Mouse (Mus musculus): Measurements from ENCODE around the gene Il22ra1. TPM values are rescaled to one million over a fixed set of nuclear protein-coding genes. Genes with fewer than 3 reads are reported as not detected.
A peak's percentile ranks its signal among the peaks of the same experiment; 100 is the strongest.

Gene Il22ra1
- total RNA-seq, 2 experiments from 2014 or later = 3.6 TPM; not detected in 1

DNA sequence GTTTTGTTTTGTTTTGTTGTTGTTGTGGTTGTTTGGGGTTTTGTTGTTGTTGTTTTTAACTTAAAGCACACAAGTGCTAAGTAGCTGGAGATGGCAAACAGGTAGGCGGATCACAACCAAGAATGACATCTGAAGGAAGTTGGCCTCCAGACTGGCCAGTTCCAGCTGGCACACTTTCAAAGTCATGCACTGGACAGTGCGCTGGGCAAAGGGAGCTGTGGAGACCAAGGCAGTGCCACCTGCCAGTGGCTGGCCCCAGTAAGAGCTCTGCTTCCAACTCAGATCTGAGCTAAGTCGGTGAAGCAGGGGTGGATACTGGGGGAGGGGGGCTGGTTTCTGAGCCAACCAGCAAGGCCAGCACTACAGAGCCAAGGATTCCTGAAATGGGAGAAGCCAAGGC lies 39.0 kb downstream of the Il22ra1 start:
- ATAC-seq (replicated peaks; ENCODE audit: low FRiP score, poor library complexity, severe bottlenecking) = no peak

- ATAC-seq (replicated peaks; ENCODE audit: low FRiP score, poor library complexity, severe bottlenecking) = no peak
Observed at GRCm38 (mm10) chr4:135768572-135769526, 40.9 kb downstream of the Il22ra1 start.

- ATAC-seq (replicated peaks; ENCODE audit: low FRiP score, poor library complexity, severe bottlenecking) = no peak
Observed at GRCm38 (mm10) chr4:135770611-135771305, 42.8 kb downstream of the Il22ra1 start.

- ATAC-seq (replicated peaks; ENCODE audit: low FRiP score, poor library complexity, severe bottlenecking) = no peak
Observed at GRCm38 (mm10) chr4:135771592-135771991, 43.6 kb downstream of the Il22ra1 start.

- no peak for ATAC-seq (replicated peaks; ENCODE audit: low FRiP score, poor library complexity, severe bottlenecking)
Observed at GRCm38 (mm10) chr4:135772671-135773070, 44.7 kb downstream of the Il22ra1 start.

GRCm38 (mm10) chr4:135774496-135774895 lies 46.5 kb downstream of the Il22ra1 start:
- no peak for ATAC-seq (replicated peaks; ENCODE audit: low FRiP score, poor library complexity, severe bottlenecking)

GRCm38 (mm10) chr4:135776850-135777249 lies 48.9 kb downstream of the Il22ra1 start:
- ATAC-seq (replicated peaks; ENCODE audit: low FRiP score, poor library complexity, severe bottlenecking) = no peak

GRCm38 (mm10) chr4:135779661-135780060 lies 51.7 kb downstream of the Il22ra1 start:
- no peak for ATAC-seq (replicated peaks; ENCODE audit: low FRiP score, poor library complexity, severe bottlenecking)

DNA sequence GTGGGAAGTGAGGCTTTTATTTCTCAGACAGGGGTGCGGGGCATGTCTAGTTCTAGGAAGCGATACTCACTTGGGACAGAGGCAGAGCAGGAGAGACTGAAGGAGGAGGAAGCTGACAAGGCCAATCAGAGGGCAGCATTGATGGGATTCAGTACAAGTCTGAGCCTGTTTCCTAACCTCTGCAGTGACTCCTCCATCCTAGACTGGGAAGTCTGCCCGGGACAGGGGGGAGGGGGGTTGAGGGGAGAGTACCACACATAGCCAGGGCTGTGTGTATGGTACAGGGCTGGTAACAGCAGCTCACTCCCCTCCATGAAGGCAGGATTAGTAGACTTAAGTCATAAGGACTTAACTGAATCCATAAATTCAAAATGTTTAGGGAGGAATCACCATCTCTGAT lies 52.3 kb downstream of the Il22ra1 start:
- ATAC-seq (replicated peaks; ENCODE audit: low FRiP score, poor library complexity, severe bottlenecking) = no peak

- no peak for ATAC-seq (replicated peaks; ENCODE audit: low FRiP score, poor library complexity, severe bottlenecking)
Observed at GRCm38 (mm10) chr4:135781304-135781703, 53.3 kb downstream of the Il22ra1 start.

DNA sequence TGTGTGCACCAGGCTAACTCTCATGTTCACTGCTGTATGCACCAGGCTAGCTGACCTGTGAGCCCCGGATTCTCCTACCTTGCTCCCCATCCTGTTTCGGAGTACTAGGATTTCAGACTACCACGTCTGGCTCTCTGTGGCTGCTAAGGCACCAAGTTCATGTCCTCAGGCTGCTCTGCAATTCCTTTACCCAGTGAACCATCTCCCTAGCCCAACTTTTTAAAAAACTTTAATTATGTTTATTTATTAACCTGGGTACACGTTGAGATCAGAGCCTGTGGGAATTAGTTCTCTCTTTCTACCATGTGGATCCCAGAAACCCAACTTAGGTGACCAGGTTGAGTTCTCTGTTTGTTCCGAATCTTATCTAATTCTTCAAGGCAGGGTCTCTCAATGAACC lies 58.6 kb downstream of the Il22ra1 start:
- ATAC-seq (replicated peaks; ENCODE audit: low FRiP score, poor library complexity, severe bottlenecking) = no peak

DNA sequence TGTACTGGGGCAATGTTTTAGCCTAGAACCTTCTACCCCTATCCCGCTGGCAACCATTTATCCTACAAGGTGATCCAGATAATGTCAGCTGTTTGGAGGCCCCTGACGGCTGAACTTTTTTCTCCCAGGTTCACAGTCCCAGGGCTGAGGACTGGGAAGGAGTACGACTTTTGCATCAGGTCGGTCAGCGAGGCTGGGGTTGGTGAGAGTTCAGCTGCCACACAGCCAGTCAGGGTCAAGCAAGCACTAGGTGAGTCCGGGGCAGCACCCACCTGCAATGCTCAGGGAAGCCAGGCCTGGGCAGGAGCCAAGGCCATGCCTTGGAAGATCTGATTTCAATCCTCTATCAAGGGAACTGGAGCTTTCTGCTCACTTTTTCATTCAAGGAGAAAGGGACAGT lies 59.3 kb downstream of the Il22ra1 start:
- no peak for ATAC-seq (replicated peaks; ENCODE audit: low FRiP score, poor library complexity, severe bottlenecking)

DNA sequence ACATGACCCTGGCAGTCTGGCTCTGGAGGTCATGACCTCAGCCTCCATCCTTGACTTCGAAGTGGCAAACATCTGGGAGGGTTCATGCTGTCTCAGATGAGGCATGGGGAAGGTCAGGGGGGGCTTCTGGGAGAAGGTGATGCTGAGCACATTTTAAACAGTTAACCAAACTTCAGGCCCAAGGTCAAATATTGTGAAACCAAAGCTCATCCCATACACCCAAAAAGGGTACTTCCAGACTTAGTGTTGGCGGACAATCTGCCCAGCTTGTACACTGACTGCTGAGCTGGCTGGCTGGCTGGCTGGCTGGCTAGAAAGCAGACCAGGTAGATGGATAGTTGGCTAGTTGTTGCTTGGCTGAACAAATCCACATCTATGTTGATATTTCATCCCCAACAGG lies 61.2 kb downstream of the Il22ra1 start:
- no peak for ATAC-seq (replicated peaks; ENCODE audit: low FRiP score, poor library complexity, severe bottlenecking)

DNA sequence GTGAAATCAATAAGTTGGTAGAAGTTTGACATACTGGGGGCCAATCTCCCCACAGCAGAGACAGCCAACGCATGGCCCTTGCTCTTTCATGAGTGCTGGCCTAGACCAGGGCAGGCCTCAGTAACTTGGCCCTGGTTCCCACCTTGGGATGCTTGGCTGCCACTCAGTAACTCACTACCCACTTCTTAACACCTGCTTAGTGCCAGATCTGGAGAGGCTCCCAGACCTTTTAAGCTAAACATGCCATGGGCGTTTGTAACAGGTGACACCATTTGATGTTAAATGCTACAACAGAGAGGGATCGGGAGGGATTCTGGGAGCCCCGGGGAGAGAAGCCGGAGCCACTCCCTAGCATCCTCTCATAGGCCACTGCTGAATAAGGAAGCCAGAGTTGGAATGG lies 64.8 kb downstream of the Il22ra1 start:
- no peak for ATAC-seq (replicated peaks; ENCODE audit: low FRiP score, poor library complexity, severe bottlenecking)

DNA sequence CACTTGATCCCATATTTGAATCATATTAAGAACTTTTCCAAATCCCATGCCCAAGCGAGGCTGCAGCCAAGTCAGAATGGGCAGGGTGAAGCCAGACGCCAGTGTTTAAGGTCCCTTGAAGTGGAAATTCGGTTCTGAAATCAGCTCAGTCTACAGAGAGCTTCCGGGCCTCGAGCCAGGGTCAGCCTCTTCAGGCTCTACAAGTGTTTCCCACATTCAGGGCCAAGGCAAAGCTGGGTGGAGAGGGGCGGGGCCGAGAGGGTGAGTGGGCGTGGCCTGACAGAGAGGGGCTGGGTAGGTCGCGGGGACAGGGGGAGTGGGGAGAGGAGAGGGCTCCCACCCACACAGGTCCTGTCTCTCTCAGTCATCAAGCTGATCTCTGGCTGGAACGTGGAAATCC lies 70.0 kb downstream of the Il22ra1 start:
- no peak for ATAC-seq (replicated peaks; ENCODE audit: low FRiP score, poor library complexity, severe bottlenecking)

- peak; percentile 79 for ATAC-seq (replicated peaks; ENCODE audit: low FRiP score, poor library complexity, severe bottlenecking)
Observed at GRCm38 (mm10) chr4:135801543-135801942, 73.6 kb downstream of the Il22ra1 start.

Other genes starting within 250 kb of the Il22ra1 start
- gene Stpg1, start 233.4 kb upstream of the Il22ra1 start, total RNA-seq (2015; ENCODE audit: low replicate concordance) = not detected in 2 replicates
- not detected in 2 replicates for gene Stpg1, start 233.4 kb upstream of the Il22ra1 start, total RNA-seq (2017; ENCODE audit: low replicate concordance)
- gene Nipal3, start 233.1 kb upstream of the Il22ra1 start, total RNA-seq (2015; ENCODE audit: low replicate concordance) = 7.1 and 7.9 TPM in 2 replicates
- gene Nipal3, start 233.1 kb upstream of the Il22ra1 start, total RNA-seq (2017; ENCODE audit: low replicate concordance) = 8.5 and 17.2 TPM in 2 replicates
- not detected in 2 replicates for gene Grhl3, start 154.5 kb upstream of the Il22ra1 start, total RNA-seq (2015; ENCODE audit: low replicate concordance)
- gene Grhl3, start 154.5 kb upstream of the Il22ra1 start, total RNA-seq (2017; ENCODE audit: low replicate concordance) = not detected in 2 replicates
- not detected in 2 replicates for gene Ifnlr1, start 41.9 kb upstream of the Il22ra1 start, total RNA-seq (2015; ENCODE audit: low replicate concordance)
- gene Ifnlr1, start 41.9 kb upstream of the Il22ra1 start, total RNA-seq (2017; ENCODE audit: low replicate concordance) = 0.26 TPM in 1 of 2 replicates, not detected in the other
- not detected in 2 replicates for gene Myom3, start 31.5 kb downstream of the Il22ra1 start, total RNA-seq (2015; ENCODE audit: low replicate concordance)
- not detected in 2 replicates for gene Myom3, start 31.5 kb downstream of the Il22ra1 start, total RNA-seq (2017; ENCODE audit: low replicate concordance)
- 410 and 552 TPM in 2 replicates for gene Srsf10, start 127.6 kb downstream of the Il22ra1 start, total RNA-seq (2015; ENCODE audit: low replicate concordance)
- gene Srsf10, start 127.6 kb downstream of the Il22ra1 start, total RNA-seq (2017; ENCODE audit: low replicate concordance) = 431 and 814 TPM in 2 replicates
- 245 and 298 TPM in 2 replicates for gene Pnrc2, start 145.7 kb downstream of the Il22ra1 start, total RNA-seq (2015; ENCODE audit: low replicate concordance)
- 215 and 282 TPM in 2 replicates for gene Pnrc2, start 145.7 kb downstream of the Il22ra1 start, total RNA-seq (2017; ENCODE audit: low replicate concordance)
- 4.3 and 5.0 TPM in 2 replicates for gene Cnr2, start 167.2 kb downstream of the Il22ra1 start, total RNA-seq (2015; ENCODE audit: low replicate concordance)
- gene Cnr2, start 167.2 kb downstream of the Il22ra1 start, total RNA-seq (2017; ENCODE audit: low replicate concordance) = 1.7 and 3.4 TPM in 2 replicates
- gene Fuca1, start 192.6 kb downstream of the Il22ra1 start, total RNA-seq (2015; ENCODE audit: low replicate concordance) = 23.1 and 45.3 TPM in 2 replicates
- 38.9 and 50.2 TPM in 2 replicates for gene Fuca1, start 192.6 kb downstream of the Il22ra1 start, total RNA-seq (2017; ENCODE audit: low replicate concordance)
- 24.3 and 25.2 TPM in 2 replicates for gene Hmgcl, start 218.3 kb downstream of the Il22ra1 start, total RNA-seq (2015; ENCODE audit: low replicate concordance)
- gene Hmgcl, start 218.3 kb downstream of the Il22ra1 start, total RNA-seq (2017; ENCODE audit: low replicate concordance) = 19.6 and 30.0 TPM in 2 replicates
- 1.4 and 6.3 TPM in 2 replicates for gene Gale, start 235.6 kb downstream of the Il22ra1 start, total RNA-seq (2015; ENCODE audit: low replicate concordance)
- 3.6 and 12.2 TPM in 2 replicates for gene Gale, start 235.6 kb downstream of the Il22ra1 start, total RNA-seq (2017; ENCODE audit: low replicate concordance)
- gene Lypla2, start 244.5 kb downstream of the Il22ra1 start, total RNA-seq (2015; ENCODE audit: low replicate concordance) = 16.3 and 18.7 TPM in 2 replicates
- gene Lypla2, start 244.5 kb downstream of the Il22ra1 start, total RNA-seq (2017; ENCODE audit: low replicate concordance) = 6.3 and 12.9 TPM in 2 replicates

All from erythroid progenitor cell, adult 5-6 weeks (primary cell).